Mouse (Mus musculus): ENCODE measurements around the gene Agt. TPM values are rescaled to one million over a fixed set of nuclear protein-coding genes. Genes with fewer than 3 reads are reported as not detected.

Gene Agt
- polyA plus RNA-seq, 1 experiment from 2014 or later = 0.18 TPM

DNA sequence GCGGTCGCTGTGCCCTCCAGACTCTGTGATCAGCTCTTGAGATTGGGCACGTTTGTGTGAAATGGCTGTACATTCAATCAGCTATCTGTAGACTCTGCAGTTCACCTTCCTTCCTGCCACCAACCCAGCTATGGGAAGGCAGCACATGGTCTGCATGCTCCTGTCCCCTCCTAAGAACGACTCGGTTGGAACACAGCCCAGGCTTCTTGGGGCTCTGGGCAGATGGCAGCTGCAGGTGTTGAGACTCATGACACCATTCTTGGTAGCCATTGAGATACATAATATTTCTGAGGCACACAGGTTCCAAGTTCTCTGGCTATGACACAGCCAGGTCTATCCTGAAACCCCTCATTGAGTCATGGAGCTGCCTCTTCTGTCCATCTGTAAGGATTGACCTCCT, 26.2 kb downstream of the Agt start:
- Histone ChIP-seq H3K4me2 (ENCODE audit: low read length) (no peak overlapping the region), H3K9me3 (ENCODE audit: control insufficient read depth, low read length) (no peaks in the 10 kb centered on the region), H3K27ac (ENCODE audit: low read length) (no peak overlapping the region), H3K36me3 (ENCODE audit: control insufficient read depth, insufficient read depth) (peaks cover 63% of the 10 kb centered on the region), H3K4me1 (replicated peaks; ENCODE audit: control insufficient read depth, insufficient read depth, low read length) (no peaks in the 10 kb centered on the region), H3K9ac (replicated peaks; ENCODE audit: low read depth, low read length) (no peak overlapping the region), H3K4me3 (replicated peaks; ENCODE audit: low read length) (no peak overlapping the region), H3K27me3 (replicated peaks; ENCODE audit: control insufficient read depth, insufficient read depth, low read length) (no peaks in the 10 kb centered on the region)
- 92% methylated on average over 5 of the region's 5 CpGs for WGBS
- no peak for ATAC-seq

DNA sequence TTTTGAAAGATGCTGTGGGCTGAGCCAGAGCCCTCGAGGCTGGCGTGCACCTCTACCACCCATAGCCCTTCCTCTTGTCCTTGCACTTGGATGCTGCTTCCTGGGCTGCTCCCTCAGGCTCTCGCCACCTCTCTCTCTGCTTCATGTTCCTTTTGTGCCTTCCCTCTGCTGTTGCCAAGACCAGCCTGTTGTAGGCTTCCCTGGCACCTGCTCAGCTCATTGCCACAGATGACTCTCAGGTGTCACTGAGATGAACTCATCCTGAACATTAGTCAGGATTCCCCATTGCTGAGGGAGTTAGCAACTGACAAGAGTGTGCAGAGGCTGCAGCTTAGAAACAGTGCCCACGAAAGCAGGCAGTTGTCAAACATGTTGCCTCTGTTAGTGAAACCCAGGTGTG, 27.5 kb downstream of the Agt start:
- H3K4me1 ChIP-seq (replicated peaks; ENCODE audit: control insufficient read depth, insufficient read depth, low read length) = no peaks in the 10 kb centered on the region
- no peak for ATAC-seq
- H3K4me3 ChIP-seq (replicated peaks; ENCODE audit: low read length) = no peak overlapping the region
- peaks cover 61% of the 10 kb centered on the region for H3K36me3 ChIP-seq (ENCODE audit: control insufficient read depth, insufficient read depth)
- no peak overlapping the region for H3K4me2 ChIP-seq (ENCODE audit: low read length)
- no peak overlapping the region for H3K9ac ChIP-seq (replicated peaks; ENCODE audit: low read depth, low read length)
- no peaks in the 10 kb centered on the region for H3K27me3 ChIP-seq (replicated peaks; ENCODE audit: control insufficient read depth, insufficient read depth, low read length)
- H3K27ac ChIP-seq (ENCODE audit: low read length) = no peak overlapping the region
- WGBS = 93% methylated on average over 4 of the region's 4 CpGs
- no peaks in the 10 kb centered on the region for H3K9me3 ChIP-seq (ENCODE audit: control insufficient read depth, low read length)

DNA sequence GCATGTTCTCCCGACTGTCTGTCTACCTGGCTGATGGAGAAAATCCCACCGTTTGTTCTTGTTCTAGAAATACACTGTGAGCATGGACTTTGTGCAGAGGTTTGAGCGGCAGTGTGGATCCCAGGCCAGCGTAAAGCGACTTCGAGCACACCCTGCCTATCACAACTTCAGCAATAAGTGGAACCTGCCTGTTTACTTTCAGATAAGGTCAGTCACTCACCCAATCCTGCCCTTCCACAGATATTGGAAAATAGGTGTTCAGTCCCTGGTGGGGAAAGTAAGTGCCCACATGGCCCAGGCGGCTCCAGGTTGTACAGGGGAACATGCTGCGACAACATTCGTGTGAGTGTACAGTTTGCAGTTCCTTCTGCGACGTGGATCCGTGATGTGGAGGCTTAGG, 28.6 kb downstream of the Agt start:
- H3K27me3 ChIP-seq (replicated peaks; ENCODE audit: control insufficient read depth, insufficient read depth, low read length) = no peaks in the 10 kb centered on the region
- no peak overlapping the region for H3K4me2 ChIP-seq (ENCODE audit: low read length)
- no peak overlapping the region for H3K9ac ChIP-seq (replicated peaks; ENCODE audit: low read depth, low read length)
- ATAC-seq = no peak
- no peak overlapping the region for H3K4me3 ChIP-seq (replicated peaks; ENCODE audit: low read length)
- no peaks in the 10 kb centered on the region for H3K9me3 ChIP-seq (ENCODE audit: control insufficient read depth, low read length)
- no peaks in the 10 kb centered on the region for H3K4me1 ChIP-seq (replicated peaks; ENCODE audit: control insufficient read depth, insufficient read depth, low read length)
- H3K36me3 ChIP-seq (ENCODE audit: control insufficient read depth, insufficient read depth) = peaks cover 57% of the 10 kb centered on the region
- 95% methylated on average over 12 of the region's 12 CpGs for whole genome bisulfite sequencing
- no peak overlapping the region for H3K27ac ChIP-seq (ENCODE audit: low read length)

DNA sequence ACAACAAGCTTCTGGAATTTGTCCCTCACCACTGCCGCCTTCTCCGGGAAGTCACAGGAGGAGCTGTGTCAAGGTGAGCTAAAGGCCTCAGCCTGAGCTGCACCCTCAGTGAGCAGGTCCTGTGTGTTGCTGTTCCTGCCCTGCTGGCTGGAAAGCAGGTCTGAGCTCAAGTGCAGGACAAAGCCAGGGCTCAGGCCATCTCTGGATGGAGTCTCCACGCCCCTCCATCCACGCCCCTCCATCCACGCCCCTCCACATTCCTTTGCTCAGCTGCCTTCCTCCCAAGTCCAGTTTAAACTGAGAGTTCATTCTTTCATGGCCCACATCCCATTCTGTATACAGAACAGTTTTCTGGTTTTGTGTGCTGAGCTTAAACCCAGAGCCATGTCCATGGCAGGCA, 34.1 kb downstream of the Agt start:
- ATAC-seq = no peak
- 91% methylated on average over 5 of the region's 5 CpGs for WGBS

GRCm38 (mm10) chr8:124532626-124533025, 36.9 kb downstream of the Agt start:
- no peaks in the 10 kb centered on the region for H3K27me3 ChIP-seq (replicated peaks; ENCODE audit: control insufficient read depth, insufficient read depth, low read length)
- H3K9me3 ChIP-seq (ENCODE audit: control insufficient read depth, low read length) = no peaks in the 10 kb centered on the region
- no peak overlapping the region for H3K27ac ChIP-seq (ENCODE audit: low read length)
- no peak overlapping the region for H3K4me3 ChIP-seq (replicated peaks; ENCODE audit: low read length)
- H3K9ac ChIP-seq (replicated peaks; ENCODE audit: low read depth, low read length) = no peak overlapping the region
- ATAC-seq = no peak
- peaks cover 26% of the 10 kb centered on the region for H3K36me3 ChIP-seq (ENCODE audit: control insufficient read depth, insufficient read depth)
- H3K4me2 ChIP-seq (ENCODE audit: low read length) = no peak overlapping the region
- no peaks in the 10 kb centered on the region for H3K4me1 ChIP-seq (replicated peaks; ENCODE audit: control insufficient read depth, insufficient read depth, low read length)
- 94% methylated on average over 3 of the region's 3 CpGs for WGBS

More for the DNA sequence above, 34.1 kb downstream of the Agt start:
- no peak overlapping the region for H3K4me2 ChIP-seq (ENCODE audit: low read length)
- H3K27me3 ChIP-seq (replicated peaks; ENCODE audit: control insufficient read depth, insufficient read depth, low read length) = no peaks in the 10 kb centered on the region
- H3K4me1 ChIP-seq (replicated peaks; ENCODE audit: control insufficient read depth, insufficient read depth, low read length) = no peaks in the 10 kb centered on the region
- peaks cover 37% of the 10 kb centered on the region for H3K36me3 ChIP-seq (ENCODE audit: control insufficient read depth, insufficient read depth)
- no peaks in the 10 kb centered on the region for H3K9me3 ChIP-seq (ENCODE audit: control insufficient read depth, low read length)
- no peak overlapping the region for H3K9ac ChIP-seq (replicated peaks; ENCODE audit: low read depth, low read length)
- no peak overlapping the region for H3K4me3 ChIP-seq (replicated peaks; ENCODE audit: low read length)
- no peak overlapping the region for H3K27ac ChIP-seq (ENCODE audit: low read length)

- no peak overlapping the region for H3K4me2 ChIP-seq (ENCODE audit: low read length)
- H3K9ac ChIP-seq (replicated peaks; ENCODE audit: low read depth, low read length) = no peak overlapping the region
- no peak overlapping the region for H3K4me3 ChIP-seq (replicated peaks; ENCODE audit: low read length)
- no peaks in the 10 kb centered on the region for H3K4me1 ChIP-seq (replicated peaks; ENCODE audit: control insufficient read depth, insufficient read depth, low read length)
- no peaks in the 10 kb centered on the region for H3K27me3 ChIP-seq (replicated peaks; ENCODE audit: control insufficient read depth, insufficient read depth, low read length)
- 83% methylated on average over 4 of the region's 4 CpGs for WGBS
- no peaks in the 10 kb centered on the region for H3K9me3 ChIP-seq (ENCODE audit: control insufficient read depth, low read length)
- no peak overlapping the region for H3K27ac ChIP-seq (ENCODE audit: low read length)
- ATAC-seq = no peak
- peaks cover 31% of the 10 kb centered on the region for H3K36me3 ChIP-seq (ENCODE audit: control insufficient read depth, insufficient read depth)
Observed at GRCm38 (mm10) chr8:124530996-124531395, 38.5 kb downstream of the Agt start.

GRCm38 (mm10) chr8:124530556-124530955, 39.0 kb downstream of the Agt start:
- Histone ChIP-seq H3K4me2 (ENCODE audit: low read length) (no peak overlapping the region), H3K9me3 (ENCODE audit: control insufficient read depth, low read length) (no peaks in the 10 kb centered on the region), H3K4me1 (replicated peaks; ENCODE audit: control insufficient read depth, insufficient read depth, low read length) (no peaks in the 10 kb centered on the region), H3K9ac (replicated peaks; ENCODE audit: low read depth, low read length) (no peak overlapping the region), H3K27me3 (replicated peaks; ENCODE audit: control insufficient read depth, insufficient read depth, low read length) (no peaks in the 10 kb centered on the region), H3K36me3 (ENCODE audit: control insufficient read depth, insufficient read depth) (peaks cover 31% of the 10 kb centered on the region), H3K27ac (ENCODE audit: low read length) (no peak overlapping the region), H3K4me3 (replicated peaks; ENCODE audit: low read length) (no peak overlapping the region)
- WGBS = 89% methylated on average over 7 of the region's 7 CpGs
- no peak for ATAC-seq

- Histone ChIP-seq H3K36me3 (ENCODE audit: control insufficient read depth, insufficient read depth) (peaks cover 28% of the 10 kb centered on the region), H3K4me1 (replicated peaks; ENCODE audit: control insufficient read depth, insufficient read depth, low read length) (no peaks in the 10 kb centered on the region), H3K9ac (replicated peaks; ENCODE audit: low read depth, low read length) (no peak overlapping the region), H3K27me3 (replicated peaks; ENCODE audit: control insufficient read depth, insufficient read depth, low read length) (no peaks in the 10 kb centered on the region), H3K27ac (ENCODE audit: low read length) (no peak overlapping the region), H3K4me2 (ENCODE audit: low read length) (no peak overlapping the region), H3K9me3 (ENCODE audit: control insufficient read depth, low read length) (no peaks in the 10 kb centered on the region), H3K4me3 (replicated peaks; ENCODE audit: low read length) (no peak overlapping the region)
- ATAC-seq = no peak
- WGBS = 92% methylated on average over 14 of the region's 14 CpGs
Observed at GRCm38 (mm10) chr8:124530076-124530475, 39.4 kb downstream of the Agt start.

GRCm38 (mm10) chr8:124526261-124526660, 43.2 kb downstream of the Agt start:
- 94% methylated on average over 11 of the region's 11 CpGs for WGBS
- H3K9me3 ChIP-seq (ENCODE audit: control insufficient read depth, low read length) = no peaks in the 10 kb centered on the region
- H3K9ac ChIP-seq (replicated peaks; ENCODE audit: low read depth, low read length) = no peak overlapping the region
- H3K4me1 ChIP-seq (replicated peaks; ENCODE audit: control insufficient read depth, insufficient read depth, low read length) = peaks cover 13% of the 10 kb centered on the region
- no peak overlapping the region for H3K4me3 ChIP-seq (replicated peaks; ENCODE audit: low read length)
- H3K4me2 ChIP-seq (ENCODE audit: low read length) = no peak overlapping the region
- ATAC-seq = no peak
- no peak overlapping the region for H3K27ac ChIP-seq (ENCODE audit: low read length)
- H3K36me3 ChIP-seq (ENCODE audit: control insufficient read depth, insufficient read depth) = peaks cover 18% of the 10 kb centered on the region
- H3K27me3 ChIP-seq (replicated peaks; ENCODE audit: control insufficient read depth, insufficient read depth, low read length) = no peaks in the 10 kb centered on the region

DNA sequence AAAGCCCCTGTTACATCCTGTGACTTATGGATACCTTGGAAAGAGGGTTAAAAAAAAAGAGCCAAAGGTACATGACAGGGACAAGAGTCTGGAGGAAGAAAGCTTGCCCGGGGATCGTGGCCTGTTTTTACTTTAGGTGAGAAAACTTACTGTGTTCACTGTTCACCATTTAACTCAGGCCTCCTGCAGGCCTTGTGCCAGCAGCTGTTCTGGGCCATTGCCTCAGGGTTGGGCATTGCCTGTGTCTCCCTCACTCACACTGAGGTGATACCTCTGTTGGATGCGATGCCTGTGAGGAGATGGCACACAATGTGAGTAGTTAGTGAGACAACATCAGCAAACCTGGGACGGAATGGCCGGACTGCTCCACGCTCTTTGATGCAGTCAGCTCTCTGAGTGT, 47.6 kb downstream of the Agt start:
- Histone ChIP-seq H3K4me2 (ENCODE audit: low read length) (peak overlapping the region; percentile 63), H3K27ac (ENCODE audit: low read length) (no peak overlapping the region), H3K9me3 (ENCODE audit: control insufficient read depth, low read length) (no peaks in the 10 kb centered on the region), H3K4me1 (replicated peaks; ENCODE audit: control insufficient read depth, insufficient read depth, low read length) (peaks cover 15% of the 10 kb centered on the region), H3K4me3 (replicated peaks; ENCODE audit: low read length) (no peak overlapping the region), H3K27me3 (replicated peaks; ENCODE audit: control insufficient read depth, insufficient read depth, low read length) (0 out of 2 replicates have a peak, but pooled peaks cover 4% of the 10 kb centered on the region), H3K9ac (replicated peaks; ENCODE audit: low read depth, low read length) (no peak overlapping the region), H3K36me3 (ENCODE audit: control insufficient read depth, insufficient read depth) (peaks cover 12% of the 10 kb centered on the region)
- no peak for ATAC-seq
- 92% methylated on average over 6 of the region's 6 CpGs for WGBS
